Mouse (Mus musculus): Measurements from ENCODE around the gene Birc2.

GRCm38 (mm10) chr9:7786086-7786485, 50.8 kb downstream of the Birc2 start:
- no peak for TF ChIP-seq CTCF (IDR thresholded peaks at IDR 0.05; ENCODE audit: control insufficient read depth, insufficient read depth, insufficient replicate concordance, low read depth, low read length)
- no peak for TF ChIP-seq POLR2A (IDR thresholded peaks at IDR 0.05; ENCODE audit: control insufficient read depth, low read depth, low read length)
